Mouse (Mus musculus) heart, adult 18-20 months (tissue): Measurements from ENCODE around the gene Dap. TPM values are rescaled to one million over a fixed set of nuclear protein-coding genes. Genes with fewer than 3 reads are reported as not detected.
A peak's percentile ranks its signal among the peaks of the same experiment; 100 is the strongest.

Experiments
- DNase-seq, 2 experiments: peaks; one replicate each; pipeline ENCODE4 v3.0.0; 2021 to 2022; ENCODE audit warnings: mixed read lengths in 1 of 2
- long read RNA-seq, 2 experiments: library from polyadenylated mRNA; stranded (forward); transcript quantifications; one replicate each; pipeline ENCODE4 v2.0.0; 2021
- total RNA-seq, 2 experiments: library from RNA; stranded (reverse); gene quantifications; 2 replicates each; pipeline ENCODE4 v1.2.3; 2021

The Dap gene
- total RNA-seq: 10 to 100 TPM; 18.4 to 23.9 TPM
- long read RNA-seq, experiment 1, transcript Dap-201 (4 exons, 1,555 nt): major isoform, 23 of 27 reads
- long read RNA-seq, experiment 1, partial matches to known transcripts: 1 of 27 reads
- long read RNA-seq, experiment 1, other reads (novel, unspliced or antisense): 3 of 27 reads
- long read RNA-seq, experiment 2, transcript Dap-201 (4 exons, 1,555 nt): major isoform, 17 of 19 reads
- long read RNA-seq, experiment 2, partial matches to known transcripts: 0 of 19 reads
- long read RNA-seq, experiment 2, other reads (novel, unspliced or antisense): 2 of 19 reads

- DNase-seq: peak; percentile 98 to 99
Measured at GRCm38 (mm10) chr15:31224135-31224761, at the start of gene Dap. Gene Dap, plus strand, starts transcription at chr15:31224314.

- no peak for DNase-seq
Measured at GRCm38 (mm10) chr15:31176566-31176965, 47.5 kb upstream of the Dap start.

DNA sequence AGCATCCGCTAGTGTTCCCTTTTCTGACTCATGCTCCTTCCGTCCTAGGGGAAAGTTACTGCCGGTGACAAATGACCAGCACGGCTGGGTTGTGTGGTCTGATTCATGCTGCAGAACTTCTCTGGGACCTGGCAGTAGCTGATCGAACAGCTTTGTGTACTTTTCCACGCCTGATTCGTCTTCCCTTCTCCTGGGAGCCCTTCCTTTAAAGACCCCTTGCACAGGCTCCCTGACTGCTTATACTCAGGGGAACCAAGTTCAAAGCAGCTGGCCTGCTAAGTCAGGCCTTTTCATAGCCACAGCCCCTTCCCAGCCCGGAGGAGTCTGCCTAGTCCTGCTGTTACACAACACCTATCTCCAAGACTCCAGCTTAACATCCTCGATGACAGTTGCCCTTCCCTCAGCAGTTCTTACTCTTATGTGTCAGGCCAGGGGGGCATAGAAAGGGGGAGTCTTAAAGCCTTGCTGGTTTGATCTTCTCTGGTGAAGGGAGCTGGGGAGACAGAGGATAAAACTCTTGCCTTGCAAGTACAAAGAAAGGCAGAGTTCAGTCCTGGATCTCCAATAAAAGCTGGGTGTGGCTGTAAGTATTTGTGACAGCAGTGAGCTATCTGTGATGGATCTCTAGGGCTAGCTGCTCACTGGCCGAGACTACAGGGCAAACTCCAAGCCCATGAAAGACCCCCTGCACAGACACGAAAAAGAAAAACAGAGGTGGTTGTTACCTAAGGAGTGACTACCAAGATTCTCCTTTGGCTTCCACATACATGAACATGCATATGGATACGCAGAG is 39.3 kb upstream of the Dap start:
- peak; percentile 39 to 58 for DNase-seq

DNA sequence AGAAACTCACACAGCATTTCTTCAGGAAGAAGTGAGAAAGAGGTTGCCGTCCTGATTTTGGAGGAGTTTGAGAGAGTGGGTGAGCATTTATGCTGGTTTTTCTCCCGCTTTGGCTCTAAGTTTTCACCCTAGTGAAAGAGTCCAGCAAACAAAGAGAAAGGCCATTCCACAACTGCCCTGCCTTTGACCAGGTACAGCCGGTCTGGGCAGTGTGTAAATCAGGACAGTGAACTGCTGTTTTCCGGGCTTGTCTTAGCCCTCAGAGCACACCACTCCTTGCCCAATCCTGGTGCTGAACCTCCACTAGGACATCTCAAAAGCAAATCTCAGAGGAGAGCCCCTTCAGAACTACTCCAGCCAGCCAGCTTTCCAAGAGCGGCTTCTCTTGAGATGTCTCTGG is 38.6 kb upstream of the Dap start:
- peak in 1 of 2 experiments; percentile 4 for DNase-seq

- DNase-seq: no peak
Measured at GRCm38 (mm10) chr15:31186371-31186901, 37.7 kb upstream of the Dap start.

DNA sequence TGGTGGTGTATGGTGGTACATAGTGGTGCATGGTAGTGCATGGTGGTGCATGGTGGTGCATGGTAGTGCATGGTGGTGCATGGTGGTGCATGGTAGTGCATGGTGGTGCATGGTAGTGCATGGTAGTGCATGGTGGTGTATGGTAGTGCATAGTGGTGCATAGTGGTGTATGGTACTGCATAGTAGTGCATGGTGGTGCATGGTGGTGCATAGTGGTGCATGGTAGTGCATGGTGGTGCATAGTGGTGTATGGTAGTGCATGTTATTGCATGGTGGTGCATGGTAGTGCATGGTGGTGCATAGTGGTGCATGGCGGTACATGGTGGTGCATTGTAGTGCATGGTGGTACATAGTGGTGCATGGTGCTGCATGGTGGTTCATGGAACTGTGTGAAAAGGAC is 31.6 kb upstream of the Dap start:
- DNase-seq: no peak

DNA sequence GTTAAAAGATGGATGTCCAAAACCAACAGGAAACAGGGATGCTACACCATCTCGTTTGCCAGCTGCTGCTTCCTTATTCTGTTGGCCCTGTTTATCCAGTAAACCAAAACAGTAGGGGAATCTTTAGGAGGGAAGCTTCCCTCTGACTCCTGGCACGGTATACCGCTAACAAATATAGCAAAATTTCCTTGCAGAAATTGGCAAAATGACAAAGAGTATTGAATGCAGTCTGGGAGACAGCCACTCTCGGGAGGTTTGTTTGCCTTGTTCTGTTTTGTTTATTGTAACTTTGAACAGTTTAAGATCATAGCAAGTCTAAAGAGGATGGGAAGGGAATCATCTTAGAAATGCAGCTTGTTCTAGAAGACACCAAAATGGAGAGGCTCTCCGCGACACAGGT is 28.3 kb upstream of the Dap start:
- DNase-seq: no peak

GRCm38 (mm10) chr15:31207346-31208093 is 16.6 kb upstream of the Dap start:
- DNase-seq: no peak

- peak; percentile 44 for DNase-seq
Measured at GRCm38 (mm10) chr15:31211910-31212309, 12.2 kb upstream of the Dap start.

GRCm38 (mm10) chr15:31213619-31214270 is 10.4 kb upstream of the Dap start:
- no peak for DNase-seq

- DNase-seq: no peak
Measured at GRCm38 (mm10) chr15:31222216-31222615, 1.9 kb upstream of the Dap start.

DNA sequence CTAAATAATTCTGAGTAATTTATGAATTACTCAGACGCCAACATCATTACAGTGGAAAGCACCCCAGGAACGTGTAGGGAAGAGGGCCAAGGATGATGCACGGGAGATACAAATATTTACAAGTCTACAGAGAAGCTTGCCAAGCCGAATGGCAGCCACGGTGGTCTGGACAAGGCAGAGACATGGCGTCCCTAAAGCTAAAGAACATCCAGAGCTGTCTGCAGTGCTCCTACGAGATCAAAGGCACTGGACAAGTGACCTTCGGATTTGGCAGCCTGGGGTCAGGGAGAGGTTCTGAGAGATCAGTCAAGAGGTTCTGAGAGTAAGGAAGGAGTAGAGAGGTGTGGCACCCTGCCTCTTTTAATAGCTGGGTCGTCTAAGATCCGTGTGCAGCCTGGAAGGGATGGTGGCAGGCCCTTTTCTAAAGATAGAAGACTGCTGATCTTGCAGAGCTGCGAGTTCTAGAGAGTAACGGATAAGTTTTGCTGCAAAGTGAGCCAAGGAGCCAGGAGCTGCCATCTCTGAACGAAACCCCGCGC is 449 bp upstream of the Dap start:
- no peak for DNase-seq

GRCm38 (mm10) chr15:31224806-31225642 is 910 bp downstream of the Dap start:
- peak; percentile 40 to 50 for DNase-seq

GRCm38 (mm10) chr15:31225643-31226325 is 1.7 kb downstream of the Dap start:
- no peak for DNase-seq

DNA sequence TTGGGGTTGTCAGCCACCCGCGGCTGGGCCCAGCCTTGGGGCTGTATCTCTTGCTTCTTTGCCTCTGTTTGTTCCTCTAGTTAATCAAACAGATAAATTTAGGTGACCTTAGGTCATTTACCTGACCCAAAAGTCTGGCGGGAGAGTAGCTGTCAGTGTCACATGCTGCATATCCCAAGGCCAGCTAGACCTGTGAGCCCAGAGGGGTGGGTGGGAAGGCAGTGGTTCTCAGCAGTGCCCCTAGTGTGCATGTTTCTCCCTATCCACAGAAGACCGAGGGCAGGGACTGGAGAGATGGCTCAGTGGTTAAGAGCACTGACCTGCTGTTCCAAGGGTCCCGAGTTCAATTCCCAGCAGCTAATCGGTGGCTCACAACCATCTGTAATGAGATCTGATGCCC is 2.4 kb downstream of the Dap start:
- DNase-seq: no peak

- no peak for DNase-seq
Measured at GRCm38 (mm10) chr15:31227793-31228192, 3.7 kb downstream of the Dap start.

DNA sequence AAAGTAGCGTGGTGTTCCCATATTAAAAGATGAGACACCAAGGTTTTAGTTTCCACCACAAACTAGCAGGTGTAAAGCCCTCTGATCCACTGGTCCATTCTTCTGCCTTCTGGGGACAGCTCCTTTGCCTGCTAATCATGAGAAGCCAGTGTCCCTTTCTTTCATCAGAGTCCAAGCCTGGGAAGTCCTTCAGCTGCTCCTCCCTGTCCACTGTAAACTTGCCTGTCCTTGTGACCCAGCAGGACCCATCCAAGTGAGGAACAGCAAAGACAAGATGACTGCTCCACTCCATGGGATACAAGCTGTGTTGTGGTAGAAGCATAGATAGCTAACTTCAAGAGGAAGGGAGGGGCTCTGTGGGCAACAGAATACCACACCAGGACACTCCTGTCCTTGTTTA is 8.9 kb downstream of the Dap start:
- DNase-seq: no peak

- DNase-seq: no peak
Measured at GRCm38 (mm10) chr15:31235794-31236548, 11.9 kb downstream of the Dap start.

GRCm38 (mm10) chr15:31236549-31236907 is 12.4 kb downstream of the Dap start:
- no peak for DNase-seq
